In the genomic region with DNA sequence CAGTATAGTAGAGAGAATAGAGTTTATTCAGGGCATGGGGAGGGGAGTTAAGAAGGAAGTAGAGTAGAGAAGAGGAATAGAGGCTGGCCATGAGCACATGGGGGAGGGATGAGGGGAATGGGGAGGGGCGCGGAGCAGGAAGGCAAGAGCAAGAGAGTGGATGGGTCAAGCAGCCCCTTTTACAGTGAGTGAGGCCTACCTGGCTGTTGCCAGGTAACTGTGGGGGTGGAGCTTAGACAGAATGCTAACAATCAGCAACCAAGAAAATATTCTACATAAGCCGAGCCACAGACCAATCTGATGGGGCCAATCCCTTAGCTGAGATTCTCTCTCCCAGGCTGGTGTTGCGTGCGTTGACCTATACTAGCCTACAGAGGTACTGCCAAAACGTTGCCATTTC, we compare ENCODE assay signal across 29 mouse cellular contexts. TPM values are rescaled to one million over a fixed set of nuclear protein-coding genes. Genes with fewer than 3 reads are reported as not detected.
DNase-seq lines count a peak whose midpoint lies in the region; ATAC-seq and TF ChIP-seq lines count a peak whose summit lies in the region.
"Had no signal": no experiment of that assay in that cellular context is flagged by ENCODE, and none has a peak within 500 bp of the region (broad histone marks: within the 10 kb centered on the region; RNA-seq: fewer than 3 reads in every experiment).

No protein-coding gene starts in this region.

- no peak for DNase-seq in liver, embryonic 11.5 days (ENCODE audit: low spot score)
- DNase-seq in liver, postnatal 0 days: no peak
- no peak for DNase-seq in cerebellum, adult 8-10 months
- no peak for DNase-seq in embryo, embryonic 11 days
- DNase-seq: adrenal gland, adult 2 months; adrenal gland, postnatal 36 days; cerebellum, adult 2 months; cerebellum, postnatal 25 days; gastrocnemius, postnatal 10 days; heart, postnatal 14 days; lung, adult 2 months; lung, postnatal 10 days; thymus, postnatal 14 days had no signal

- no peak overlapping the region for H3K9ac ChIP-seq in intestine, postnatal 0 days (ENCODE audit: low read depth, low read length)
- H3K9ac ChIP-seq in intestine, embryonic 16.5 days (ENCODE audit: low read depth, low read length): no peak overlapping the region
- H3K9ac ChIP-seq in liver, embryonic 11.5 days (ENCODE audit: low read depth, low read length): no peak overlapping the region
- H3K9ac ChIP-seq in liver, postnatal 0 days (replicated peaks): no peak overlapping the region
- H3K9ac ChIP-seq: embryonic facial prominence, embryonic 12.5 days; hindbrain, embryonic 15.5 days; limb, embryonic 13.5 days; midbrain, embryonic 13.5 days; neural tube, embryonic 13.5 days had no signal

- no peaks in the 10 kb centered on the region for H3K36me3 ChIP-seq in intestine, postnatal 0 days (ENCODE audit: control insufficient read depth, insufficient read depth)
- H3K36me3 ChIP-seq in intestine, embryonic 16.5 days (ENCODE audit: control insufficient read depth, insufficient read depth, low read length): no peaks in the 10 kb centered on the region
- no peaks in the 10 kb centered on the region for H3K36me3 ChIP-seq in E14TG2a.4 (ENCODE audit: insufficient read depth, low read length)
- no peaks in the 10 kb centered on the region for H3K36me3 ChIP-seq in liver, embryonic 11.5 days (ENCODE audit: control insufficient read depth, insufficient read depth, low read length)
- no peaks in the 10 kb centered on the region for H3K36me3 ChIP-seq in liver, postnatal 0 days (replicated peaks; ENCODE audit: insufficient read depth, low read length)
- H3K36me3 ChIP-seq: embryonic facial prominence, embryonic 12.5 days; hindbrain, embryonic 10.5 days; hindbrain, embryonic 15.5 days; limb, embryonic 13.5 days; midbrain, embryonic 13.5 days; neural tube, embryonic 13.5 days had no signal

- H3K9me3 ChIP-seq in intestine, postnatal 0 days (ENCODE audit: control insufficient read depth): no peaks in the 10 kb centered on the region
- no peaks in the 10 kb centered on the region for H3K9me3 ChIP-seq in intestine, embryonic 16.5 days (ENCODE audit: control insufficient read depth, low read length)
- H3K9me3 ChIP-seq in E14TG2a.4 (ENCODE audit: low read length): no peaks in the 10 kb centered on the region
- H3K9me3 ChIP-seq in liver, embryonic 11.5 days (ENCODE audit: control insufficient read depth, low read length): no peaks in the 10 kb centered on the region
- no peaks in the 10 kb centered on the region for H3K9me3 ChIP-seq in liver, postnatal 0 days (ENCODE audit: low read length)
- H3K9me3 ChIP-seq: embryonic facial prominence, embryonic 12.5 days; hindbrain, embryonic 10.5 days; hindbrain, embryonic 15.5 days; limb, embryonic 13.5 days; midbrain, embryonic 13.5 days; neural tube, embryonic 13.5 days had no signal

- H3K4me2 ChIP-seq in intestine, postnatal 0 days (replicated peaks; ENCODE audit: low read depth): no peak overlapping the region
- no peak overlapping the region for H3K4me2 ChIP-seq in intestine, embryonic 16.5 days (ENCODE audit: low read depth, low read length)
- no peak overlapping the region for H3K4me2 ChIP-seq in liver, embryonic 11.5 days
- H3K4me2 ChIP-seq in liver, postnatal 0 days (ENCODE audit: low read depth, low read length): no peak overlapping the region
- H3K4me2 ChIP-seq: embryonic facial prominence, embryonic 12.5 days; hindbrain, embryonic 15.5 days; limb, embryonic 13.5 days; midbrain, embryonic 13.5 days; neural tube, embryonic 13.5 days had no signal

- H3K27ac ChIP-seq in intestine, postnatal 0 days (ENCODE audit: low read depth, low read length): peak overlapping the region; percentile 66
- no peak overlapping the region for H3K27ac ChIP-seq in intestine, embryonic 16.5 days (ENCODE audit: low read length)
- 0 out of 2 replicates have a peak overlapping the region, but pooled peaks have one; percentile 15 for H3K27ac ChIP-seq in liver, embryonic 11.5 days (ENCODE audit: low read depth, low read length)
- H3K27ac ChIP-seq in liver, postnatal 0 days (ENCODE audit: low read depth): peak overlapping the region; percentile 69
- H3K27ac ChIP-seq: embryonic facial prominence, embryonic 12.5 days; hindbrain, embryonic 10.5 days; hindbrain, embryonic 15.5 days; limb, embryonic 13.5 days; midbrain, embryonic 13.5 days; neural tube, embryonic 13.5 days had no signal

- TF ChIP-seq EP300 in liver, postnatal 0 days (IDR thresholded peaks at IDR 0.05; ENCODE audit: low read depth): no peak

- no peak for ATAC-seq in intestine, postnatal 0 days
- ATAC-seq in intestine, embryonic 16.5 days: no peak
- no peak for ATAC-seq in liver, embryonic 11.5 days (replicated peaks; ENCODE audit: low FRiP score)
- ATAC-seq in liver, postnatal 0 days: no peak
- ATAC-seq: activated CD4-positive, CD25-positive, alpha-beta regulatory T cell, adult 4 months; forebrain, embryonic 16.5 days; inflammation-experienced regulatory T-cells, adult 6 months; midbrain, embryonic 13.5 days had no signal

- peaks cover 9% of the 10 kb centered on the region; the same call in 1 of the 2 replicates for H3K4me1 ChIP-seq in intestine, postnatal 0 days (replicated peaks; ENCODE audit: control insufficient read depth, insufficient read depth, low read length)
- peaks cover 13% of the 10 kb centered on the region for H3K4me1 ChIP-seq in intestine, embryonic 16.5 days (ENCODE audit: control insufficient read depth, insufficient read depth, low read length)
- H3K4me1 ChIP-seq in E14TG2a.4 (replicated peaks; ENCODE audit: low read depth, low read length): peaks cover 70% of the 10 kb centered on the region
- H3K4me1 ChIP-seq in liver, embryonic 11.5 days (replicated peaks; ENCODE audit: control insufficient read depth, insufficient read depth, low read length): peaks cover 23% of the 10 kb centered on the region
- peaks cover 35% of the 10 kb centered on the region for H3K4me1 ChIP-seq in liver, postnatal 0 days (ENCODE audit: insufficient read depth)

- no peaks in the 10 kb centered on the region for H3K27me3 ChIP-seq in intestine, postnatal 0 days (replicated peaks; ENCODE audit: control insufficient read depth, insufficient read depth, low read length)
- no peaks in the 10 kb centered on the region for H3K27me3 ChIP-seq in intestine, embryonic 16.5 days (replicated peaks; ENCODE audit: control insufficient read depth, insufficient read depth, low read length)
- peaks cover 5% of the 10 kb centered on the region; the same call in 1 of the 2 replicates for H3K27me3 ChIP-seq in E14TG2a.4 (ENCODE audit: insufficient read depth, low read length)
- no peaks in the 10 kb centered on the region for H3K27me3 ChIP-seq in liver, embryonic 11.5 days (replicated peaks; ENCODE audit: control insufficient read depth, insufficient read depth, low read length)
- H3K27me3 ChIP-seq in liver, postnatal 0 days (ENCODE audit: insufficient read depth, low read length): no peaks in the 10 kb centered on the region
- H3K27me3 ChIP-seq: embryonic facial prominence, embryonic 12.5 days; hindbrain, embryonic 15.5 days; limb, embryonic 13.5 days had no signal

- no peak for TF ChIP-seq CTCF in intestine, postnatal 0 days (IDR thresholded peaks at IDR 0.05; ENCODE audit: low read depth)
- no peak for TF ChIP-seq CTCF in E14TG2a.4 (conservative IDR thresholded peaks at IDR 0.05; ENCODE audit: low read length)
- TF ChIP-seq CTCF in liver, postnatal 0 days (IDR thresholded peaks at IDR 0.05; ENCODE audit: low read depth): no peak

- WGBS in intestine, postnatal 0 days: 88% methylated on average over 6 of the region's 6 CpGs
- WGBS in intestine, embryonic 16.5 days: 89% methylated on average over 6 of the region's 6 CpGs
- WGBS in liver, embryonic 11.5 days: 90% methylated on average over 6 of the region's 6 CpGs
- 80% methylated on average over 6 of the region's 6 CpGs for WGBS in liver, postnatal 0 days (ENCODE audit: insufficient replicate concordance)

- H3K4me3 ChIP-seq in intestine, postnatal 0 days (ENCODE audit: low read depth, low read length): no peak overlapping the region
- H3K4me3 ChIP-seq in intestine, embryonic 16.5 days (ENCODE audit: low read length): no peak overlapping the region
- peak overlapping the region; percentile 37 for H3K4me3 ChIP-seq in E14TG2a.4 (replicated peaks; ENCODE audit: low read length)
- no peak overlapping the region for H3K4me3 ChIP-seq in liver, embryonic 11.5 days (ENCODE audit: low read depth, low read length)
- no peak overlapping the region for H3K4me3 ChIP-seq in liver, postnatal 0 days (ENCODE audit: low read depth, low read length)
- H3K4me3 ChIP-seq: embryonic facial prominence, embryonic 12.5 days; hindbrain, embryonic 10.5 days; hindbrain, embryonic 15.5 days; limb, embryonic 13.5 days; midbrain, embryonic 13.5 days; neural tube, embryonic 13.5 days had no signal

RNA-seq across cellular contexts. Expression of gene Katnal1, which starts 26.5 kb away (rescaled TPM):
- polyA plus RNA-seq in intestine, postnatal 0 days (2015; fragmentation: Nextera tagmentation; extraction: Ambion mirVana): 2.7 and 2.9 TPM in 2 replicates
- 6.4 and 6.9 TPM in 2 replicates for polyA plus RNA-seq in intestine, embryonic 16.5 days (2015; fragmentation: Nextera tagmentation; extraction: Ambion mirVana)
- 18.9 and 19.5 TPM in 2 replicates for polyA plus RNA-seq in liver, embryonic 11.5 days (2014; fragmentation: Nextera tagmentation; extraction: Ambion mirVana)
- 4.3 and 4.8 TPM in 2 replicates for polyA plus RNA-seq in liver, postnatal 0 days (2015; fragmentation: Nextera tagmentation; extraction: Ambion mirVana)

RNA-seq across cellular contexts. Expression of gene Gm42791, which starts 39.4 kb away (rescaled TPM):
- not detected in 2 replicates for polyA plus RNA-seq in intestine, postnatal 0 days (2015; fragmentation: Nextera tagmentation; extraction: Ambion mirVana)
- 0.80 and 1.0 TPM in 2 replicates for polyA plus RNA-seq in intestine, embryonic 16.5 days (2015; fragmentation: Nextera tagmentation; extraction: Ambion mirVana)
- not detected in 2 replicates for polyA plus RNA-seq in liver, embryonic 11.5 days (2014; fragmentation: Nextera tagmentation; extraction: Ambion mirVana)
- 0.42 TPM in 1 of 2 replicates, not detected in the other for polyA plus RNA-seq in liver, postnatal 0 days (2015; fragmentation: Nextera tagmentation; extraction: Ambion mirVana)
- polyA plus RNA-seq: activated CD4-positive, CD25-positive, alpha-beta regulatory T cell, adult 4 months; adrenal gland, adult 2 months; C2C12; cerebellum, adult 2 months; heart, embryonic 14.5 days; inflammation-experienced regulatory T-cells, adult 6 months; lung, adult 2 months; stomach, embryonic 14.5 days; urinary bladder, adult 2 months had no signal
